Mouse (Mus musculus): ENCODE results near the gene Bzw2.

Gene Bzw2

DNA sequence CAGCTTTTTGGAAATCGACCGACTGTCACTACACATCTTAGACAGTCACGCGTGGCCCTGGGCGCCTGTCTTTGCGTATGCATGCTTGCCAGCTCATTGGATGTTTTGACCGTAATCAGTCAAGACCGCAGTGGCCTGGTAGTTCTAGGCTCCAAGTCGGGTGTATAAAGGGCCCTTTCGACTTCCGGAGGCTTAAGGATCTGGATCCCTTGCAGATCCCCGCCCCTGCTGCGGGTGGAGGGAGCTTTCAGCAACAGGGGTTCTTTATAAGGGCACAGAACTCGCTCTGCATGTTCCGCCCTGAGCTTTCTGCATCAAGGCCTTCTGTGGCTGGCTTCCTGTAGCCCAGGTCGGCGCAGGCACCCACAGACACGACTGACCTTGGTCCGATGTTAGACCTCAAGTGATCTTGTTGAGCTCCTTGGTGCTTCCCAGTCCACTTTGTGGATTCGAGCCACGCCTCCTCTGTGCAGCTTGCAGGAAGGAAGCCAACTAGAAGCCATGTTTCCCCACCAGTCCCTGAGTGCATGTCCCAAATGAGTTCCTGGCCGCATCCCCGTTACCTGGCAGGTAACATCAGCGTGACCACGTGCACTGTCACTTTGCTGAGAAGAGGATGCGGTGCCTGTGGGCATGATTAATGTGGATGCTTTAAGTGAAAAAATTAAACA is at the start of gene Bzw2:
Bzw2 (minus strand) TSS at position 443 of the 671 bp plus-strand sequence.
- in situ Hi-C loops (cut with MboI; ENCODE audit: low pct_unique_long_range_greater_than_20kb in 1 of 2, low sequenced_read_pairs in 2 of 2, unreplicated experiment in 1 of 2) = no loop called here

DNA sequence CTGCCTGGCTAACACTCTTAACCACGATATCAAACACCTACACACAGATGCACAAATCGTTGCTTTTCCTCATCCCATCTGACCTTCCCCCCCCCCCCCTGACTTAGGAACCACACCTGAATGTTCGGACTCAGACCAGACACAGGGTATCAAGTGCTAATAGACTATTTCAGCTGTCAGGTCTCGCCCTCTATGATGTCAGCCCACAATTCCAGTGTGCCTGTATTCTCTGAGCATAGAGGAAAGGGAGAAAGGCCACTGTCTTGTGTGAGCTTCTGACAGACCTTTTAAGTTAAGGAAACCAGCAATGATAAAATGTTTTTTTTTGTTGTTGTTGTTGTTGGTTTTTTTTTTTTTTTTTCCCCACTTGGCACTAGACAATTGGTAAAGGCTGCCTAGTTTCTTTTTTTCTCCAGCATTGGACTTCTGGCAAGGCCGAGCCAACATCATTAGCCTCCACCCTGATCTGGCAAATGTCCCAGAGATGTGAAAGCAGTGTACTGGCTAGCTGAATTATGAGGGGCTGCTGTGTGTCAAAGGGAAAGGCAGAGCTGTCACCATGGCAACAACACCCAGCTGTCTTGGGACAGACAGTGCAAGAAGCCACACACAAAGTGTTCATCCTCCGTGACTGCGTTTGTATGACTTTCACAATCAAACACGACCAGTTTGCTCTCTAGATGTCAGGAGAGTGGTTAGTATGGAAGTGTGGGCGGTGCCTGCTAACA is 49.4 kb upstream of the Bzw2 start:
- in situ Hi-C loops (cut with MboI; ENCODE audit: low pct_unique_long_range_greater_than_20kb in 1 of 2, low sequenced_read_pairs in 2 of 2, unreplicated experiment in 1 of 2) = loop anchor here in 1 of 2 experiments (25.0 kb wide), 1 partner anchor 455 kb away; no protein-coding TSS in a partner anchor

DNA sequence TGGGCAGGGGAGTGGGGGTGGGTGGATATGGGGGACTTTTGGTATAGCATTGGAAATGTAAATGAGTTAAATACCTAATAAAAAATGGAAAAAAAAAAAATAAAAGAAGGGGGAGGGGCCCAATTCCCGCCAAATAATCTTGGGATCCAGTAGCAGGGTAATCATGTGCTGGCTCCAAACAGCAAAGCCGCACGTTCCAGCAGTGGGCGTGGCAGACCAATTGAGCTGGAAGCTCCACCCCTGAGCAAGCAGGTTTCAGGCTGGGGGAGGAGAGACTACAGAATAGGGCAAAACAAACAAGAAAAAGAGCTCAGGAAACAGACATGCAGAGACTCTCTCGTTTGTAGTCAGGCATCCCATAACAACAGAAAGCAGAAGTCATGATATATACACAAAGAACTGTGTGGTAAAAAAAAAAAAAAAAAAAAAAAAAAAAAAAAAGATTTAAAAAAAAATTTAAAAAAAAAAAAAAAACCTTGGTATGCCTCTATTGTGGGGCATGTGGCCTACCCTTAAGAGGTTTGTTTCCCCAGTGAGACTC is 47.8 kb upstream of the Bzw2 start:
- in situ Hi-C loops (cut with MboI; ENCODE audit: low pct_unique_long_range_greater_than_20kb in 1 of 2, low sequenced_read_pairs in 2 of 2, unreplicated experiment in 1 of 2) = loop anchor here in 1 of 2 experiments (25.0 kb wide), 1 partner anchor 457 kb away; no protein-coding TSS in a partner anchor

DNA sequence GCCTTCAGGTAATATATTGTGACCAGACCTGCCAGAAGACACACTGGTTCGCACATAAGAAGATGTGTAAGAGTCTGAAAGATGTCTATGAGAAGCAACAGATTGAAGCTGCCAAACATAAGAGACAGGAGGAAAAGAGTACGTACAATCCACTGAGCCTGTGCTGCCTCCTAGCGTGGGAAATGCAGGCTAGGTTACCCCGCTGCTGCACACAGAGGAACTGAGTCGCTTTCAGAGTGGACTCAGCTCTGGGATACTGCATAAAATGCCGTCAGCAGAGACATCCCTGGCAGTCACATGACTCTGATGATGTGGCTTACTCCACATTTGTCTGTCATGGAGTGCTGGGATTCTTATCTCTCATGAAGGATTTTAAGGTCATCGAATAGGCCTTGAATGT is 37.1 kb upstream of the Bzw2 start:
- in situ Hi-C loops (cut with MboI; ENCODE audit: low pct_unique_long_range_greater_than_20kb in 1 of 2, low sequenced_read_pairs in 2 of 2, unreplicated experiment in 1 of 2) = no loop called here

DNA sequence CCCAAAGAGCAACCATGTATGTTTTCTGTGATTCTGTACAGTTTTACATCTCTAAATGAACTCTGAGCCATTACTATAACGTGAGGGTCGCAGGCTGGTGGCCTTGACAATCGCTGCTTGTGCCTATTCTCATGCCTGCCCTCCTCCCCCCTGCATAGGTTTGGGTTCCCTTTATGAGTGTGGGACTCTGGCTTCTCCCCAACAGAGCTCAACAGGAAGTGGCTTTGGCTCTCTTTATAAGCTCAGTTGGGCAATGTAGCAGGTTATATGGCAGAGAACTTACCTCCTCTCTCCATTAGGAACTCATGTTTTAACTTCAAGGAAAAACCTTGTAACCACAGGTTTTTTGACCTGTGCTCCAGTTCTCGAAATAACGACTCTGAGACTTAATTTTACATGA is 32.5 kb upstream of the Bzw2 start:
- in situ Hi-C loops (cut with MboI; ENCODE audit: low pct_unique_long_range_greater_than_20kb in 1 of 2, low sequenced_read_pairs in 2 of 2, unreplicated experiment in 1 of 2) = no loop called here

DNA sequence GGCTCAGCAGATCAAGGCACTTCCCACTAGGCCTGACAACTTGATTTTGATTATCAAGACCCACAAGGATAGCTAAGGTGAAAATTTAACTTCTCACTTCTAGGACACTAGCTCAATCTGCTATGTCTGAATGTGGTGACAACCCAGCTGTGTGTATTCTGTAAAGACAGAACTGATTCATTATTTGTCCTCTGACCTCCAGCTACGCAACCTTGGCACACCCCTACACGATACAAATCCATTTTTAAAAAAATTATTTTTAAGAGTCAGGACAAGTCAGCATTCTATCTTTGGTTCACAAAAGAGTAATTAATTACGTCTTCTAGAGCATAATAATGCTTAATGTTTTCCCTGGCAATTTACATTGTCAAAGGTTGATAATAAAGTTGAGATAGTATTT is 31.7 kb upstream of the Bzw2 start:
- in situ Hi-C loops (cut with MboI; ENCODE audit: low pct_unique_long_range_greater_than_20kb in 1 of 2, low sequenced_read_pairs in 2 of 2, unreplicated experiment in 1 of 2) = no loop called here

DNA sequence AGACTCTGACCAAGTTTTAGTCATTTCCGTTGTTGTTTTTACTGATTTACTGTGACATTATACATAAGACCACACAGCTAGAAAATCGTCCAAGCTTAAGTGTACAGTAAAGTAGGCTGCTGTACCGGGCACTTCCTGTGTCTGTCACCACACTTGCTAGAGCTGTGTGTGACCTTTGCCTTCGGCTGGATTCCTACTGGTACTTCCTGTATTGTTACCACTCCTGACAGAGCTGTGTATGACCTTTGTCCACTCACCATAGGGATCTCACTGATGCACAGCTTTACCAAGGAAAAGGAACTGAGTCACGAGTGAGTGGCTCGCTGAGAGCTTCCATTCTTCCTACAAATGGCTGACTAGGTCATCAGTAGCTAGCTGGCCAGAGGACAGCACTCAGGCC is 29.2 kb upstream of the Bzw2 start:
- in situ Hi-C loops (cut with MboI; ENCODE audit: low pct_unique_long_range_greater_than_20kb in 1 of 2, low sequenced_read_pairs in 2 of 2, unreplicated experiment in 1 of 2) = no loop called here

DNA sequence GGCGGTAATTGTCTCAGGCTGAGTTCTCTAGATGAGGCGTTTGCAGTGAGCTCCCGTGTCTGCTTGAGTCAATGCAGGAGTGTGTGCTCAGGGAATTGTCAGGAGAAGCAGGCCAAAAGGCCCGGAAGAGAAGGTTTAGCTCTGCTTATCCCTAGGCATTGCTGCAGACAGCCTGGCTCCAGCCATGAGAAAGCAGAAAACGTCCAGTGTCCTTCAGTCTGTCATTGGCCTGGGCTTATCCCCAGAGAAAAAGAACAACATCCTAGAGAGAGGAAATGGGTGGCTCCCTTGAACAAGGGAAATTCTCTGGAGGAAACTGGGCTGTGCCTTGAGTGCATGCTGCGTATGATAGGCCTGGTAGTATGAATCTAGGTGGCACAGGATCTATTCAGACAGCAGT is 24.7 kb upstream of the Bzw2 start:
- in situ Hi-C loops (cut with MboI; ENCODE audit: low pct_unique_long_range_greater_than_20kb in 1 of 2, low sequenced_read_pairs in 2 of 2, unreplicated experiment in 1 of 2) = no loop called here

DNA sequence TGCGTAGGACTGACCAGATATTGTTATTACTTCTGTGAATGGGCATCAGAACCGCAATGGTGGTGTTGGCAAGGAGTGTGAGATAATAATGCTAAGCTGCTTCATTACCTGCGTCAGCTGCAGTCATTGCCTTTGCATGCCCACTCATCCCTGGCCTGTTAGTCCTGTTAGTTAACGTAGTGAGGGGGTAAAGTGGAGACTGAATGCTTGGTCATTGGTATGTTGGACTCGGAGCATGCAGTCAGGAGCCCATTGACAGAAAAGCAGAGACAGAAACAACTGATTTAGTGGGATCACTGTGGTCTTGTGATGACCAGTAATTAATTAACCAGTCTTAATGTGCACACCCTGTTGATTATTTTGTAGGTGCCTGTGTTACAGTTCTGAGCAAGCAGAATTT is 19.3 kb upstream of the Bzw2 start:
- in situ Hi-C loops (cut with MboI; ENCODE audit: low pct_unique_long_range_greater_than_20kb in 1 of 2, low sequenced_read_pairs in 2 of 2, unreplicated experiment in 1 of 2) = no loop called here

DNA sequence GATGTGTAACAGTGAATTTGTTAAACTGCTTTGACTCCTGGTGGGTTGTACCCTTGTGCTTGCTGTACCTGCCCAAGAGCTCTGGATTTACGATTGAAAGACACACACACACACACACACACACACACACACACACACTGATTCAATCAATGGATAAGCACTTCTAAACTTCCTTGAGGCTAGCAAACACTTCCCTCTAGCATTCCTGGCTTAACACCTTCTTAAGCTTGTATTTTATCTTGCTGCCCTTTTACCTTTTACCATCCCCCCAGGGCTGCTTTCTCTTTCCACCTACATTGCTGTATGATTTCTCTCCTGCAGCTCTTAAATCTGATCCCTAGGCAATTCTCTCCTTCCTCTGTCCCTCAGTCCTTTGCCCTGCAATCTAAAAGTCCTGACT is 7.4 kb upstream of the Bzw2 start:
- in situ Hi-C loops (cut with MboI; ENCODE audit: low pct_unique_long_range_greater_than_20kb in 1 of 2, low sequenced_read_pairs in 2 of 2, unreplicated experiment in 1 of 2) = no loop called here

DNA sequence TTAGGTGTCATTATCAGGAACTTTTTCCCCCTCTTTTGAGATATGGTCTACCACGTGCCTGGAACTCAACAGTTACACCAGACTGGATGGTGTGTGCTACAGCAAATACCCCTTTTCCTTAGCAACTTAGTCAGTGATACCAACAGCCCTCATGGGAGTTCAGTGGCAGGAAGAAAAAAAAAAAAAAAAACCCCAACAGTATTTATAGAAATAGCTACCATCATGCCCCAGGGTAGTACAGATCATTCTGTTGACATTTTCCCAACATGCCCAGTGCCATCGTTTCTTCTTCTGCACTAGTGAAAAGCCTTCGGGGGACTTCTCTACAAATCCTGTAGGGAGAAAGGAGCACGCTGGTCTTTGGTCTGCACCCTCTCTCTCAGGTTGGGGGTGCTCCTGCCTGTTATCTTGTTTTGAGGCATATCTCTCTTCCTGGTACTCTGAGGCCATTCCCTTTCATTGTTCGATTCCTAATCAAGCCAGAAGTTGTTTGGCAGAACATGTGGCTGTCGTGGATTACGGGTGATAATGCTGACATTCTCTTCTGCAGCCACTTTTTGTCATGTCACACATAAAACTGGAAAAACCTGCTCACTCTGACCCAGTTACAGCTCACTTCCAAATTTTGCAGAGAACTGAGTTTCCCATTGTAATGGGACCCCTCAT is 6.4 kb upstream of the Bzw2 start:
- in situ Hi-C loops (cut with MboI; ENCODE audit: low pct_unique_long_range_greater_than_20kb in 1 of 2, low sequenced_read_pairs in 2 of 2, unreplicated experiment in 1 of 2) = no loop called here

DNA sequence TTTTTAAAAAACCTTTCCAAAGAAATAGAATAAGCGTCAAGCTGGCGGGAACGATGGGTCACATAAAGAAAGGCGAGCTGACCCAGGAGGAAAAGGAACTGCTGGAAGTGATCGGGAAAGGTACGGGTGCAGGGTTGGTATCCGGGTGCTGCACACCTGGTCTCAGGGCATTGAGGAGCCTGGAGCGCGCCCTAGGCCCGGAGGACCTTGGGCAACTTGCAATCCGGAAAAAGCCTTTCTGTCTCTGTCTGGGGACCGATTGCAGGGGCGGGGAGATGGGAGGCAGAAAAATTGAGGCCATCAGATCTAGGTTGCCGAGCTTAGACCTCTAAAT is 609 bp downstream of the Bzw2 start:
- in situ Hi-C loops (cut with MboI; ENCODE audit: low pct_unique_long_range_greater_than_20kb in 1 of 2, low sequenced_read_pairs in 2 of 2, unreplicated experiment in 1 of 2) = no loop called here

DNA sequence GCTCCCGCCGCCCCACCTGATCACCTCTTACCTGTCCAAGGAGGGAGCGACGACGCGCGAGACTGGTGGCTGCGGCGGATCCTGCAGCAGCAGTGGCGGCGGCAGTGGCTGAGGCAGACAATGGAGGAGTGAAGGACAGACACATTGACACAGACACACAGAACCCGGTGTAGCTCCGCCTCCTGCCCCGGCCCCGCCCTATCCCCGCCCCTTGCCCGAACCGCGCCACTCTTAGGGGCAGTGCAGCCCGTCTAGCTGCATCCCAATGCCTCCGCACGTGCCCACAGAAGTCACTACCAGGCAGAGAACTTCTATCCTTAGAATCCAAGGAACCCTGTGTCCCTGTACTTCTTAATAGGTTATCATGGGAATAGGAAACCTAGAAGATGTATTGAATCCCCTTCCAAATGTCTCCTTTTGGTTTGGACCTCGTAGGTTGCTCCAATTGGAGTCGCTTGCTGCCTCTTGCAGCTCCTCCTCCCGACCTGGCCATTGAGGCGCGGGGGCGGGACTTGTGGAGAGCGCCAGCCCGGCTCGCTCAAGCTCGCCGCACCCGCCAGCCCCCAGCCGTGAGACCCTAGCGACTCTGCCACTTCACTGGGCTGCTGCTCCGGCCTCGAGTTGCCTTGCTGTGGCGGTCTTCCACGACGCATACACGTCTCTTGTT is 1.1 kb downstream of the Bzw2 start, which contains the start of gene Ankmy2:
Ankmy2 (plus strand) TSS at position 478 of the 667 bp plus-strand sequence.
- in situ Hi-C loops (cut with MboI; ENCODE audit: low pct_unique_long_range_greater_than_20kb in 1 of 2, low sequenced_read_pairs in 2 of 2, unreplicated experiment in 1 of 2) = no loop called here

DNA sequence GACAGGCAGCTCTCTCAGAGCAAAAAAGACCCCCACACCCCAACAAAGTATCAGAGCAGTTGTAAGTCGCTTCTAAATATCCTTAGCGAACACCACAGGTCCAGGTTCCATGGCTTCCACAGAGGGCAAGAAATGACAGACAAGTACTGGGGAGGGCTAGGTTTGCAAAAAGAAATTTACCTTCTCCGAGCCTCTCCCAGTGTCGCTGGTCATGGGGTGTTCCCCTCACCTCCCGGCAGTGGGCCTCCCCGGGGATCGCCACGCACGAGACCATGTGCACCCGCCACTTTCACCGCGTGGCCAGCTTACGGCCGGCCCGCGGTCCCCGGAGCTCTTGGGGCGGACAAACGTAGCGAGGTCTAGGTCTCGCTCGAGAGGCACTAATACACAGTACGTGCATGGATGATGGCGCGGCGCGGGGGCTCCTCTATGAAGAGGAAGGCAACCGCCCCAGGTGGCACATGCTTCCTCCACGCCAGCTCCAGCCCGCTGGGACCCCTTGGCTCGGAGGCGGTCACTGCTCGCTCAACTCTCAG is 1.7 kb downstream of the Bzw2 start:
- in situ Hi-C loops (cut with MboI; ENCODE audit: low pct_unique_long_range_greater_than_20kb in 1 of 2, low sequenced_read_pairs in 2 of 2, unreplicated experiment in 1 of 2) = no loop called here

DNA sequence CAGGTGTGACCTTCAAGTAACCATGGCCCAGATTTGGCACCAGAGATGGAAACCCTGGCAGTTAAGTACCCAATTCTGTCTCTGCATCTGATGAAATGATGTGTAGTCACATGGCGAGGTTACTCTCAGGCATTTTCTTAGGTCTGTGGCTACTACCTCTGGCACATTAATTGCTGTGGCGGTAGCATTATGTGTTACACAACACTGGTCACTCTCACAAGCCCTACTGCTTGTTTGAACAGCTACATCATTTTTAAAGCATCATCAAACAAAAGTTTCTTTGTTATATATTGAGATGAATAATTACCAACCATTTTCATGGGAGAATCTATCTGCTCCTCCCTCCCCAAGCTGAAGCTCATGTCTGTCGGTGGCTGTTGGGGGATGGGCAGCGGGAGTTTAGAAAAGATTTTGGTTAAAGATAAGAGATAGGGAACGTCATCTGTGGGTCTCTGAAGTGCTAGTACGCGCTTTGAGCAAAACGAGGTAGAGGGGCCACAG is 2.7 kb downstream of the Bzw2 start:
- in situ Hi-C loops (cut with MboI; ENCODE audit: low pct_unique_long_range_greater_than_20kb in 1 of 2, low sequenced_read_pairs in 2 of 2, unreplicated experiment in 1 of 2) = no loop called here

DNA sequence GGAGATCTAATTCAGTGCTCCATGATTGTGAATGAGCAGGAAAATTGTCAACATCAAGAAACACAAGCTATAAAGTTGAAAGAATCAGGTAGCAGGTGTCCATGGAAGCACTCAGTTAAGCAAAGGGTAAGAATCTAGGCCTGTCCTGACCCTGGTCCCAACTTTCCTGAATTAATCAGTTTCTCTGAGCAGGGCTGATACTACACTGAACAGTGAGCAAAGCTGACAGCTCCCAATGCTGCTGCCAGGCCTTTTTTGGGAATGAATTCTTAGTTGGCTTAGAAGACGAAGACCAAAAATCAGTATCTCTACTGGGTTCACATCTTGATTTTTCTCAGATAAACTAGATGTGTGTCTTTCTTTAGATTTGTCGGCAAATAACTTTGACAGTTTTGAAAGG is 7.1 kb downstream of the Bzw2 start:
- in situ Hi-C loops (cut with MboI; ENCODE audit: low pct_unique_long_range_greater_than_20kb in 1 of 2, low sequenced_read_pairs in 2 of 2, unreplicated experiment in 1 of 2) = no loop called here

DNA sequence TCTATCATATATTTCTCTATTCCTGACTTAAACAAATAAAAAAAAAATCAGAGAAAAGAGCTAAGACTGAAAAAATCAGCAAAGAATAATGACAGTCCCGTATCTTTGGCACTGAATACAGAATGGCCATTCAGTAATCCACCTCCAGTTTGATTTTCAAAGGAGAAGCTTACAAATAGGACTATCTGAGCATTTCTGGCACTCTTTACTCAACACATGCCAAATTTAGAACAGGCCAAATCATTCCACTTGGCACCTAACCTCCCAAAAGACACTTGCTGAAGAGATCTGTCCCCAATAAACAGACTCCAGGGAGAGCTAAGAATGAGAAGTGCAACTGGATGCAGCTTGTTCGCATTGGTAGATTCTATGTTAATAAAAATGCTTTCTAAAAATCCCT is 7.6 kb downstream of the Bzw2 start:
- in situ Hi-C loops (cut with MboI; ENCODE audit: low pct_unique_long_range_greater_than_20kb in 1 of 2, low sequenced_read_pairs in 2 of 2, unreplicated experiment in 1 of 2) = no loop called here

DNA sequence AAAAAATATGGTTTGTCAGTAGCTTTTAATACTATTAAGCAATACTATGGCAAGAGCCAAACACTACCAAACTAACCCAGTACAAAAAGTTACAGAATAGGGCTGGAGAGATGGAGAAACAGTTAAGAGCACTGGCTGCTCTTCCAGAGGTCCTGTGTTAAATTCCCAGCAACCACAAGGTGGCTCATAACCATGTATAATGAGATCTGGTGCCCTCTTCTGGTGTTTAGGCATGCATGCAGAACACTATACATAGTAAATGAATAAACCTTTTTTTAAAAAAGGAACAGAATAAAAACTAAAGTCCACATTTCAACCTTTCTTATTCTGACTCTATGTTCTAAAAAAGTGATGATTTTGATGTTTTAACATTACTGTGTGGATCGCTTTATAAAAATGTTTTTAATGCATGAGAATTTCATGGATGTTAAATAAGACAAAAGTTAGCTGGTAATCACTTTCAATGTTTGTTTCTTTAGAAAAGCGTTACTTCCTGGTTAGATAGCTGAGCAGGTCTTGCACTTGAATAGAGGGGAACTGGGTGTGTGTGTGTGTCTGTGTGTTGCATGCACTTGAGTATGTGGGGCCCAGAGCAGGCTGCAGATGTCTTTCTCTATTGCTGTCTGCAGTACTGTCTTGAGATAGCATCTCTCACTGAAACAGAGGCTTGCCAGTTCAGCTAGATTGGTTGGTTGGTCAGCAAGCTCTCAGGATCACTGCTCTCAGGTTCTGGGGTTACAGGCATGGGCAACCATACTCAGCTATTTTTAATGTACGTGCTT is 11.5 kb downstream of the Bzw2 start:
- in situ Hi-C loops (cut with MboI; ENCODE audit: low pct_unique_long_range_greater_than_20kb in 1 of 2, low sequenced_read_pairs in 2 of 2, unreplicated experiment in 1 of 2) = no loop called here
